Mouse (Mus musculus) brain, adult 2 months (tissue): ENCODE results near the gene Prkca.

ENCODE experiments used
- DNase-seq: peaks from one replicate; pipeline ENCODE4 v3.0.0; 2011; ENCODE audit warnings: low read depth, low spot score

The Prkca gene

DNA sequence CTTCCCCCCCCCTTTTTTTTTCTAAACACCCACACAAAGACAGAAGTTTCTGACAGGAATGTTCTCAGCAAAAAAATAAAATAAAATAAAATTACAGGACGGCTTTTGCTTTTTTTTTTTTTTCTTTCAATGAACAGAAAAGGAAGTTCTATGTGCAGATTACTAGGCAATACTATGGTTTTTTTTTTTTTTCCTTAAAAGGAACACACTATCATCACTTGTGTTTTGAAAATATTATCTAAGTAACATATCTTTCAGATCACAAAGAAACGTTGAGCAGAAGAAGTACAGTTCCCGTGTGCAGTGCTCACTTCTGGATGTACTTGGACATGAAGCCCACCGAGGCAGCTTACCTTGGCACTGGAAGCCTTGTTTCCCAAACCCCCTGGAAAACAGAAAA, 3.4 kb downstream of the Prkca start:
- DNase-seq: no peak

DNA sequence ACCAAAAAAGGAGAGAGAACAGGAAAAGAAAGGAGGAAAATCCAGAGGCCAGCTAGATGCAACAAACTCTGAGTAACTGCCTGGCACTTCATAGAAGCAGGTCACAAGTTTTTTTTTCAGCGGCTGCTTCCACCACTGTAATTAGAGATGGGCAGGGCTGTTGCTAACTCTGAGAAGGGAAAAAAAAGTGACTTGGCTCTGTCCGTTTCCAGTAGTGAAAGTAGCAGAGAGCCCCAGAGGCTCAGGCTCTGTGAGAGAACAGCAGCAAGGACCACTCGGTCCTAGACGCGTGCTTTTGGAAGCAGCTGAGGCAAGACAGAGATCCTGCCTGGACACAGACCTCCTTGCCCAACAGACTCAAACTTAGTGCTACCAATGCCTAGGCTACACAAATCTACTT, 7.3 kb downstream of the Prkca start:
- DNase-seq: no peak

DNA sequence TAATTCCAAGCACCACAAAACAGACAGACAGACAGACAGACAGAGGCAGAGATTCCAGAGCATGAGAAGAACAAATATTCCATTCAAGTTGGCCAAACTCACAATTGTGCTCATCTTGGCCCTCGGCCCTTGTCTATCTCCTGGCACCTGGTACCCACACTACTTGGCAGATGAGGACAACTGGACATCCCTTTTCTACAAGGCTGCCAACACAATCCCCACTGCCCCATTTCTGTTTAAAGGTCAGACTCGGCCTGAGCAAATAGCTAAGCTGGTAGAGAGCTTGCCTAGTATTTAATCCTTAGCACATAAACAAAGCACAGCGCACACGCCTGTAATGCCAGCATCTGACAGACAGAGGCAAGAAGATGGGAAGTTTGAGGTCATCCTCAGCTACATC, 8.2 kb downstream of the Prkca start:
- no peak for DNase-seq

DNA sequence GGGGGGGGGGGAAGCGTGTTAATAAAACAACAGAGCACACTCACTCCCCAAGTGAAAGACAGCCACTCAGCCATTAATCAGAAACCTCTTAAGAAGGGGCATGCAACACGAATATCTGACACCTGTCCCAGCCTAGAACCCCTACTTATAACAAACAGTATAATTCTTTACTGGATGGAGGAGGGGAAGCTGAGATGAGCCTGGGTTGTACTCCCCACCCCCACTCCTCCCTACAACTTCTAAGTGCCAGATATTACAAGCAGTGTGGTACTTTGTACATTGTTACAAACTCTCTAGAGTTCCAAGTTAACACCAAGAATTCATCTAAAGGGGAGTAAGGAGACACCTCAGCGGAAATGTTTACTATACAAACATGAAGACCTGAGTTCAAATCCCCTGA, 9.1 kb downstream of the Prkca start:
- DNase-seq: no peak

DNA sequence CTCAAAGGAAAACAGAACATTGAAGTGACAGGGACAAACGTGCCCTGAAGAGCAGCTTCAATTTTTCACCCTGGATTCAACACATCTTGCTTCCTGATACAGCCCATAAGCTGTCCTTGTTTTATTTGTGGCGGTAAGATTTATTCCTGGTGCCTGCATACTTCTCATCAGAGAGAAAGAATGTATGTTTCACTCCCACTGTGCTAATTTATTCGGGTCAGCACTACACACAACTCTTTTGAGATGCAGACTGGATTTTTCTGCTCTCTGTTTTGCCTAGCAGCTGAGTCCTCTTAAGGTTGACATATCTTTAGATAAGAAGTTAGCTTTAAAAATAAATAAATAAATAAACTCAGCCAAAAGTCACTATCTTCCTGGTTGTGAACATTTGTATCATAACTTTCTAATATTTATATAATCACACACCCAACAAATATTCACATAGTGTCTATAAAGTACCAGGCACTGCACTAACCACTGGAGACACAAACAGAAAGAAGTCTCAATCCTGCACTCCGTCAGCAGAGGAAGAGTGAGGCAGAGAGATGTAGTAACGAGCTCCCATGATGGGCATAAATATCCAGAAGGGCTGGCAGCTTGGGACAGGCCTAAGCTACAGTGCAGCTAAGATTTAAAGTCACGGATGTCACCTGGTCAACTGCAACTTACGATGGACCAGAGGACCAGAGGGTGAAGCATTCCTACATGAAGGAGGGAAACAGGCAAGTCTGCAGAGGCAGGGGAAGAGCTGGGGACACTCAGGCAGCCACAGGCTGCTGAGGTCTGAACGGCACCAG, 9.9 kb downstream of the Prkca start:
- DNase-seq: no peak

DNA sequence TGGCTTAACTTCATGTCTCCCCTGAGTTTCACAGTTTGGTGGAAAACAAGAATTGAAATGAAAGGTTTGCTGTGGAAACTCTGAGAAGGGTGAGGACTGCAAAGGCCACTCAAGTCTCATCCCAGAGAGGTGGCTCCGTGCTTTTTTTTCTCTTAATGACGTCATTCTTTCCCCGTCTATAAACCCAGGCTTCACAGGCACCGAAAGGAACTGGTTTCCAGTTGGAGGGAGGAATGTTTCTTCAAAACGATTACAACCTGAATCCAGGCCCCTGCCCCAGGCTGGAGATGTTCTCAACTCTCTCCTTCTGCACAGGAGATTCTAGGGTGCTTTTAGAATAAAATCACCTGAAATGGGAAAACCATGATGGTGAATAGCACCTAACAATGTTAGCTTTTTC, 10.7 kb downstream of the Prkca start:
- DNase-seq: no peak

DNA sequence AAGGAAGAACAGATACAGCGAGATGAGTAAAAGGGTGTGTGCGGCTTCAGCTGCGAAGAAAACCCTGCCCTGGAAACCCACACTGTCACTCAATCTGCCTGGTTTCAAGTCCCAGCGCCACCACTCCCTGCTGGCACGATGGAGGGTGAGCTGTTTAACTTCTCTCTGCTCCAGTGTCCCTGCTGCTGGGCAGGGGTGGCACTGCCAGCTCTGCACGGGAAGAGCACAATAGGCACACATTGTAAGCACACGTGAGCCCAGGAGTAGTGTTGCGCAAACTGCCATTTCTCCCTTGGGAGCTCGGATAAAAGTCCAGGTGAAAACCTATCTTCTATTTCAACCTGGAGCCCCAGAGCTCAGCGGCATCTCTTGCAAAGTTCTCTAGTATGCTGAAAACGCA, 12.9 kb downstream of the Prkca start:
- no peak for DNase-seq

DNA sequence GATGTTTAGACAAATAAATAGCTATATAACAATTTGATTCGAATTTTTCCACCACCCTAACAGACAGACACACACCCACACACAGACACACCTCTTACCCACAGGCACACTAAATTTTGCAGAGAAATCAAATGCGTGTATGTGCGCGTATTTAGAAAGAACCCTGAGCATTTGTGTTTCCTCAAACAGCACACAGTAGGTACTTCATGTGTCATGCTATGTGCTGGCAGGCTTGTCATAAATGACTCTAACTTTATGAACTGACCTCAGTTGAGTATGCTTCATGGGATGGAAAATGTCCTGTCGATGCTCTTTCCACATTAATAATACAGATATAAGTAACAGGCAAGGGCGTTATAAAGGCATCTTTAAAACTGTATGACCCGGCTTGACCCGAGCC, 17.8 kb downstream of the Prkca start:
- DNase-seq: no peak

DNA sequence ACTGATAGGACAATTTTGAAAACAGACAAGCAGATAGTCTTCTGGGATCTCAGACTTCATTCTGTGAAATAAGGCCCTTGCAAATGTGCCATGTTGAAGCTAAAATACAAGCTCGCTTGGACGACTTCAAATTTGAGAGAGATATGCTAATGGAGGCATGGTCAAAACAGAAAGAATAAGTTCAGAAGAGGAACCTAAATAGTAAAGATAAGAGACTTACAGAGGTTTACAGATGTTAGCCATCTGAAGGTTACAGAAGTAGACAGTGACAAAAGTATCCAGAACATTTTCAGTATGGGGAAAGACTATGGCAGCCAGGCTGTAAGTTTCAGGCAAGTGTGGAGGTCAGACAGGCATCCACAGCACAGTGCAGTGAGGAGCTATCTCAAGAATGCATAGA, 21.6 kb downstream of the Prkca start:
- no peak for DNase-seq

DNA sequence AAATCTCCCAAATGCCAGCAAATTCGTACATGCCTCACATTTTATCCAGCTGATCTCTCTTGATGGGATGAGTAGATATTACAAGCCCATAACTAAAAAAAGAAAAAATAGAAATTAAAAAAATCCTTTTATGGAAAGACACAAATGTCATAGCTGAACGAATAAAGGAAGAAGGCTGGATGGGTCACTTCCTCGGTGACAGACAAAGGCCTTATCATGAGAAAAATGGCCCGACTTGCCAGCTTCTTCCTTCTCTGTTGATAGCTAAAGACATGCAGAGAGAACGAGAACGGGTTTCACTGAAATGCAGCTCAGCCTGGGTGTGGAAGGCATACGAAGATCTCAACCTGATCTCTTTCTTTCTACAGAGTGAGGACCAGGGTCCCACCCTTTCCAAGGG, 23.2 kb downstream of the Prkca start:
- no peak for DNase-seq

DNA sequence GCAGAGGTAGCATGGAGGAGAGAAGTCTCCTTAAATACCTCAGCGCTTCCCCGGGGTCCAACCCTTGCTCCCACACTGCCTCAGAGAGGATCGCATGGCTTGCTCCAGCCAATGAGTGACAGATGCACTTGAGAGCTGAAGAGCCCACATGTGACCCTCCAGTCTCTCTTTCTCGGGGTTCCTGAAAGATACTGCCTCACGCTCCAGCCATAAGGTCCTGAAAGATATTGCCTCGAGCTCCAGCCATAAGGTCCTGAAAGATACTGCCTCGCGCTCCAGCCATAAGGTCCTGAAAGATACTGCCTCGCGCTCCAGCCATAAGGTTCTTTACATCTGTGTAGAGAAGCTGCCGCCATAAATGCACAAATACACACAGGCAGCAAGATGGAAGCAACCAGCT, 24.6 kb downstream of the Prkca start:
- peak; percentile 29 for DNase-seq

DNA sequence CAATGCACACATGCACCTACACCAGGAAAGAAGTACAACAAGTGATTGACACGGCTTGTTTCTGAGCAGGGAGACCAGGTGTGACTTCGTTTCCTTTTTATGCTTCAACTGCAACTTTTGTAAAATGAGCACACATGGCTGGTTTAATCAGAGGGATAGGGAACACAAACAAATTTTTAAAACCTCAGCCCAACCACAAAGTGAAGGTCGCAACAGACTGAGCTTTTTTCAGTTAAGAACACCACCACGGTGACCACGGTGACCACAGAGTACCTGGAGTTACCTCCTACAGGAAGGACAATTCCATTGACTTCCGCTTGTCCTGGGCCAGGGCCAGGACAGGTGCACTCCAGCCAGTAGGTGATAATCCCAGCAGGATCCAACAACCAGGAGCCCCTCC, 25.9 kb downstream of the Prkca start:
- no peak for DNase-seq

DNA sequence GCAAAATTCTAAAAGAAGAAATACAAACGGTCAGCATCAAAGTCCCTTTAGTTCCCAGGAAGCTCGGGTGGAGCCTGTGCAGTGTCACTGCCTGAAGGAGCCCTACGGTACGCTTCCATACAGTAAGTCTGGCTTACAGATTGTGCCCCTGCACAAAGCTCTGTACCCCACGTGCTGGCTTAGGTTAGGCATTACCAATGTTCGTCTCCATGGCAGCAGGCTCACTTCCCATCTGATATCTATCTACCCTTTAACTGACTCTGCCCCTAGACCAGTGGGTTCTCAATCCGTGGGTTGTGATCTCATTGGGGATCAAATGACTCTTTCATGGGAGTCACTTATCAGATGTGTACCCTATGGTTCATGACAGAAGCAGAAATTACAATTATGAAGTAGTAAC, 28.0 kb downstream of the Prkca start:
- no peak for DNase-seq

DNA sequence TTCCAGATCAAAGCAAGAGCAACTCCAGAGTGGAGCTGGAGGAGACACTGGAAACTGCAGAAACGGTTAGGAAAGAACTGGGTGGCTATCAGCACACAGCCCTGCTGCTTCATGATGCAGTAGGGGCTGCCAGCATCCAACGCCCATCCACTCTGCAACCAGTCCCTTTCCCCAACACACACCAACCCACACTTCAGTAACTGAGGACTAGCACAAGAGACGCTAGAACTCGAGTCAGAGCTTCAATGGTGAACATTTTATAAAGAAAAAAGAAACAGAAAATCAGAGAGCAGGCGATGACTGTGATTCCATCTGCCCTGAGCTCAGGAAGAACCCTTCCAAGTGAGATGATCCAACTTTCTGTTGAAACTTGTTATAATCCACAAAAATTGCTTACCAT, 31.2 kb downstream of the Prkca start:
- peak; percentile 66 for DNase-seq

DNA sequence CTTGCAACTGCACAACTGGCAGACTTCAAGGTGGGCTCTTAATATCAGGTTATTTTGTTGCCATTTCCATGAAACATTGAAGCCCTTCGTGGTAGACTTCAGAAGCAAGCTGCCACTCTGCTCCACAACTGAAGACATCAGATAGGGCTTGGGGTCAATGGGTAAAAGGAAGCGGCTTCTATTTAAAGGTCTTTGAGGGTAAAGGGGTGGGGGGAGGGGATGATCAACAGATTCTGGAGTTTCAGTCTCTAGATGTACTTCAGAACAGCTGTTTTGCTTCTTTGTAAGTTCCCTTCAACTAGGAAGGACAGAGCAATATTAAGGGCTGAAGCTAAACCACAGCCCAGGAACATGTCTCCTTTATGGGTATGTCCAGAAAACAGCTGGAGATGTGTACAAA, 31.8 kb downstream of the Prkca start:
- no peak for DNase-seq

DNA sequence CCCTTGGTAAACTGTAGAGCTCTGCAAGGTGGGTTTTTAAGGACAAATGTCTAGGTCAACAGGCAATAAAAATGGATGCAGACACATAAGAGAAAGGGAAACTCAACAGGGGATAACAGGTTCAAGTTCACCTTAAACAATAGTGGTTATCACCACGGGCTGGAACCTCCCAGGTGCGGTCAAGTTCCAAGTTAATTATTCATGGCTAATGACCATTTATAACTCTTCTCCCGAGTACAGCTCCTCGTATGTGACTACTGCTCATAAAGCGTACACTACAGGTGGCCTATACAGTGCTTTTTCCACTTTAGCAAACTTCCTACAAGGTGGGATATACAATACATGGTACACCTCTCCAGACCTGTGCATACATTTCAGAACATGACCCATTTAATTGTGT, 33.9 kb downstream of the Prkca start:
- no peak for DNase-seq

DNA sequence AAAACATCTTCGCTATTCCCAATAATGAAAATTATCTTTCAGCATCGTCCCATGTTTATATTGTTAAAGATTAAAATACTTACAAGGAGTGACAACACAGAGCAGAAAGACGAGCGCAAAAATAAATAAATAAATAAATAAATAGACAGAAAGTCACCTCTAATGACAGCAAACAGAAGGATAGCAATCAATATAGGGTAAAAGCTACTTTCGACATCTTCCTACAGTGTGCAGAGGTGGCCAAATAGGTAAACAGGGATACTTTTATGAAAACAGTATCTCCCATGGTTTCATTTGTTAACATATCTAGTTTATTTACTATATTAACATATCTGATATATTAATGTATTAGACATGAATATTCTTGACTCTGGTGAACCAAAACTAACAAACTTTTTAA, 35.5 kb downstream of the Prkca start:
- no peak for DNase-seq

DNA sequence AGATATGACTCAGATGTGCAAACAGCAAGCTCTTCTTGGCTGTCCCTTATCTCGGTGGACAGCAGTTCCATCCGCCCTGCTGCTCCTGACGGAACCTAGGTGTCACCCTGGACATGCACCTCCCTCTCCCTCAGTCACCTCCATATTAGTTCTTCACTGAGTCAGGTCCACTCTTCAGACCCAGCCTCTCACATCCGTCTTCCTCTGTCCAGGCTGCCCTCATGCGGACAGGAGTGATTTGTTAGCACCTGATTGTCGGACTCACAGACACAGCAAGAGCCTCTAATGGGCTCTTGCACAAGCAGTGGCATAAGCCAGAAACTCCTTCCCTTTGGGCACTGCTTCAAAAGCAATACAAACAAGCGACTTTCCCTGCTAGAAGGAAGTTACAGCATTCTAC, 36.5 kb downstream of the Prkca start:
- DNase-seq: no peak

DNA sequence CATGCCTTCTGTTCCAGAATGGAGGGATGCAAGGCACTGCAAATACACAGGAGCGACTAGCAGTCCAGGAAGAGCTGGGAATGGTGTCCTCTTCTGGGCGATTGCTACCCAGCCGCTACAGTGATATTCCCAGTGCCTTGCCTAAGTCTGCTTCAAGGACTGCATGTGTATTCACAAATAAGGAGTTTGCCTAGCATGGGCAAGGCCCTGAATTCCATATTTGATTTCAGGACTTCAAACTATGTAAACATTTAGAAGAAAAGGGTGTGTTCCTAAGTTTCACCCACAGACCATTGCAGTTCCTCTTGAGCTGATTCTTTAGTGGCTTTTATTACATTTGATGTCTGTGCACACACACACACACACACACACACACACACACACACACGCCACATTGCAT, 39.9 kb downstream of the Prkca start:
- no peak for DNase-seq

DNA sequence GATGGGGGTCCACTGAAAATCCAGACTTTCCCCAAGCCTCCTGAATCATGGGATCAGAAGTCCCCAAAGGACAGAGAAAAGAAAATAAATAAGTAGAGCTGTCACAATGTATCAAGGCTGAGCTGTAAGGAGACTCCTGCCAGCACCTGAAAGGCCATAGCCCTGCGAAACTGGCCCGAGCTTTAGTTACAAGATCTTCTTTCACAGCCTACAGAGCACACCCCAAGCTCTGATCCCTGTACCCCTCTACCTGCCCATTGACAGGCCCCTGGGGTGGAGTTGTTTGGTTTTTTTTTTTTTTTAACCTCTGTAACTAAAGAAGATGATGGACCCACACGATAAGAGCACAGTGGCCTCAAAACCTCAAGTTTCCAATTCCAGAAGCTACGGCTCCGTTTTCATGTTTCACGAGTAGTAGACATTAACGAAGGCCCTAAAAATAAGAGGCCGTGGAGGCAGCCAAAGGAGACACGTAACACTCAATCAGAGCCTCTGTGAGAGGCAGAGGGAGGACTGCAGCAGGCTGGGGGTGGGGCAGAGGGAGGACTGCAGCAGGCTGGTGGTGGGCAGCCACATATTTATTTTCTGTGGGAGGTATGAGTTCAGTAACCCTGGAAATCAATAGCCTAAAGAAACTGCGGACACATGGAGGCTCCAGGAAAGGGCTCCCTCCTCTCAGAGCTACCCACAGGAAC, 41.8 kb downstream of the Prkca start:
- DNase-seq: no peak

DNA sequence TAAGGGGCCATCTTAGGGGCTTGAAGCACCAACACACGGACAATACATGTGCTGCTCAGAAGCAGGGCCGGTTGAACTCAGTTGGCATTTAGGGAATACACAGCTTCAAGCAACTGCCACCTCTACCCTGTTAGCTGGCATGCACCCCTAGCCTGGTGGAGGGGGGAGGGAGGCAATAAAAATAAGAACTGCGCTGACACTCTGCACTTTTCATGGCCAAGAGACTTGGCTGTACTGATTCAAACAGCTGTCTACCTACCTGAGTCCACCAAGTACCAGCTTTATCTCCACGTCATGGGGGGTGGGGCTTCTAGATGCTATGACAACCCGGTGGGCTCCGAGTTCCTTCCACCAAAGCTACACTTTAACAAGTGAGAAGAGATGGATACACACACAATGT, 42.7 kb downstream of the Prkca start:
- DNase-seq: no peak

DNA sequence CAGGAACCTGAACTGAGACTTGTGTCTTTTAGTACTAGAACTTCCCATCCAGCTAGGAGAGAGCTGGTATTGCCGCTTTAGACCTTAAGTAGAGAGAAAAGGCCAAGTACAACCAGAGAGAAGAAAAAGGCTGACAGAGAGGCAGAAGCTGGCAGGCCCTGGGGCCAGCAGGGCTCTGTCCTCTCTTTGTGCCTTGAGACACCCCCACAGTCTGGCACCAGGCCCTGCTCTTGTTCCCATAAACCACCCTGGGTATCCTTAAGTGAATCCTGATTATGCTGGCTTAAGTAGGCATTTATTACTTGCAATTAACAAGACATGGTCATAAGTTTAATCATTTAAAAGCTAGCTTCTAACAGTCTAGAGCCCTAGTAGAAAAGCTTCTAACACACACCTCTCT, 43.3 kb downstream of the Prkca start:
- no peak for DNase-seq

DNA sequence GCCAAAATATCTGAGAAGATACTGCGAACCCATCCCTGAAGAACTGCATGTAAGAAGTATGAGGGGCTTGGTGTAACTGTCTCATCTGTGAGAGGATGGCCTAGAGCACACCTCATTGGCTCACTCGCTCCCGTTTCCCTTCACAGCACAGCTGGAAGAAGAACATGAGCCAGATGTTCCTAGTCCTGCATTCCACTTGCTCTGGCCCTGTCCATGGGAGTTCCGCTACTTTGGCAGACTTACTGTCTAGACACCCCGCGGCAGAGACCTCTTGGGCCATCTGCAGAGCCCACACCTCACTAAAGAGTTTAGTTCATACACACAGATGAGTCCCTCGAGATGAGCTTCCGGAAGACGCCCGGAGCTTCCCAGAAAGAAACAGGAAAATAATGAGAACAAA, 43.8 kb downstream of the Prkca start:
- DNase-seq: no peak

DNA sequence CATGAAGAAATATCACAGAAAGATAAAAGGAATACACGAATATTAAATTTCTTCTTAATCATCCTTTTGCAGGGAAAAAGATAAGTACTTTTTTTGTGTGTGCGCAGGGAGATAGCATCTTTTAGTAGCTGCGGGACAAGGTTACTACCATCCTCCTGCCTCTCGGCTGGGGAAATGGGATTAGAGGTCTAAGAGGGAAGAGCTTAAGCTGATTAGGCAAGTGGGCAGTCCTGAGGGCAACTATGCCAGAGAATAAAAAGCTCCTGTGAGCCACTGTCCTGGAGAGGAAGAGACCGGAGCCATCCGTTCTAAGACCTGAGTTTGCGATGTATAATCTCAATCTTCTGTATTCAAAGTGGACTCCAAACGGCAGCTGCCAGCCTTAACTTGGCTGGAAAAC, 45.8 kb downstream of the Prkca start:
- no peak for DNase-seq
